Mouse (Mus musculus) intestine, postnatal 0 days (tissue): ENCODE data around the gene Cbarp. TPM values are rescaled to one million over a fixed set of nuclear protein-coding genes. Genes with fewer than 3 reads are reported as not detected.
A peak's percentile ranks its signal among the peaks of the same experiment; 100 is the strongest.

Experiments
- ATAC-seq: fragments of 200-750 bp; cut with Nextera tagmentation; 2 replicates; pipeline ENCODE4 v1.8.0; 2017; ENCODE audit warnings: mild to moderate bottlenecking, moderate TSS enrichment, moderate library complexity
- H3K27ac ChIP-seq: fragments of 300-500 bp; sonication (generic); 2 replicates; pipeline ENCODE4 v1.5.1; 2014; ENCODE audit warnings: mild to moderate bottlenecking, low read depth, low read length, moderate library complexity
- H3K27me3 ChIP-seq: fragments of 300-500 bp; sonication (generic); replicated peaks from 2 replicates; pipeline ENCODE4 v1.6.1; 2014; ENCODE audit warnings: low read length, mixed read lengths; ENCODE audit not compliant: control insufficient read depth, insufficient read depth
- H3K36me3 ChIP-seq: fragments of 300-500 bp; sonication (generic); 2 replicates; pipeline ENCODE4 v1.6.1; 2014; ENCODE audit warnings: mild to moderate bottlenecking, moderate library complexity; ENCODE audit not compliant: control insufficient read depth, insufficient read depth
- H3K4me1 ChIP-seq: fragments of 300-500 bp; sonication (generic); replicated peaks from 2 replicates; pipeline ENCODE4 v1.6.1; 2014; ENCODE audit warnings: antibody characterized with exemption, low read length, mixed read lengths; ENCODE audit not compliant: control insufficient read depth, insufficient read depth
- H3K4me2 ChIP-seq: fragments of 300-500 bp; sonication (generic); replicated peaks from 2 replicates; pipeline ENCODE4 v1.6.1; 2014; ENCODE audit warnings: low read depth, mild to moderate bottlenecking, moderate library complexity
- H3K4me3 ChIP-seq: fragments of 300-500 bp; sonication (generic); 2 replicates; pipeline ENCODE4 v1.5.1; 2014; ENCODE audit warnings: low read depth, low read length
- H3K9ac ChIP-seq: fragments of 300-500 bp; sonication (generic); 2 replicates; pipeline ENCODE4 v1.6.1; 2014; ENCODE audit warnings: mild to moderate bottlenecking, low read depth, low read length
- H3K9me3 ChIP-seq: fragments of 300-500 bp; sonication (generic); 2 replicates; pipeline ENCODE4 v1.6.1; 2016; ENCODE audit warnings: mixed run types; ENCODE audit not compliant: control insufficient read depth
- CTCF ChIP-seq: sonication (generic); IDR thresholded peaks from 2 replicates; pipeline ENCODE4 v1.5.1; 2016; ENCODE audit warnings: low read depth, mild to moderate bottlenecking, control low read depth, antibody characterized with exemption, moderate library complexity
- WGBS: fragments of 180-500 bp; shearing (Covaris S2); extraction: QIAGEN DNeasy Blood & Tissue Kit; methylation state at CpG from one replicate; pipeline ENCODE4 v1.1.7; 2014; 5-methylcytosine and 5-hydroxymethylcytosine counted together
- polyA plus RNA-seq: library from polyadenylated mRNA; unstranded; fragments of >200 nt; fragmentation: Nextera tagmentation; extraction: Ambion mirVana; gene quantifications from 2 replicates; pipeline ENCODE4 v1.2.1, GENCODE M21; 2015

Gene Cbarp
- polyA plus RNA-seq, 1 experiment from 2014 or later, result 2.1 TPM

DNA sequence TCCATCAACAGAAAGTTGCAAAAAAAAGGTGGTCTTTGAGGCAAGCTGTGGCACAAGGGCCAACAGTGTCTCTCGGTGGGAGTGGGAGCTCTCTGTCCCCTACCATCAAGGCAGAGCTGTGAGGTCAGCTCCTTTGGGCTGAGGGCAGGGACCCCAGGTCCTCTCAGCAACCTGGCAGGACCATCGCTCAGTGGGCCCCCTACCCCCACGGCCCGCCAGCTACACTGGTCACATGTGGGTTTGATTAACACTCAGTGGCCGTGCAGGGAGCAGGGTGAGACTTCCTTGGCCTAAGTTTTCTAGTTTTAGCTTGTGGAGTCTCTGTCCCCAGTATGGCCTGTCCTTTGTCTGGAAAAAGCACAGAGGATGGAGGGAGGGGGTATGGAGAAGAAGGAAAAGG lies 40.2 kb upstream of the Cbarp start:
- Histone ChIP-seq H3K36me3 (no peaks in the 10 kb centered on the region), H3K27ac (no peak overlapping the region), H3K9ac (no peak overlapping the region), H3K4me2 (no peak overlapping the region), H3K27me3 (no peaks in the 10 kb centered on the region), H3K9me3 (no peaks in the 10 kb centered on the region), H3K4me1 (no peaks in the 10 kb centered on the region), H3K4me3 (no peak overlapping the region)
- TF ChIP-seq CTCF, result no peak
- no peak for ATAC-seq
- 61% methylated on average over 5 of the region's 5 CpGs for WGBS

GRCm38 (mm10) chr10:80180288-80180687 lies 39.7 kb upstream of the Cbarp start:
- Histone ChIP-seq H3K9ac (0 out of 2 replicates have a peak overlapping the region, but pooled peaks have one; percentile 57), H3K36me3 (no peaks in the 10 kb centered on the region), H3K9me3 (no peaks in the 10 kb centered on the region), H3K27me3 (no peaks in the 10 kb centered on the region), H3K4me2 (peak overlapping the region; percentile 86), H3K4me3 (peak overlapping the region; percentile 60), H3K27ac (no peak overlapping the region), H3K4me1 (no peaks in the 10 kb centered on the region)
- no peak for ATAC-seq
- TF ChIP-seq CTCF, result no peak
- WGBS, result 50% methylated on average over 6 of the region's 6 CpGs

DNA sequence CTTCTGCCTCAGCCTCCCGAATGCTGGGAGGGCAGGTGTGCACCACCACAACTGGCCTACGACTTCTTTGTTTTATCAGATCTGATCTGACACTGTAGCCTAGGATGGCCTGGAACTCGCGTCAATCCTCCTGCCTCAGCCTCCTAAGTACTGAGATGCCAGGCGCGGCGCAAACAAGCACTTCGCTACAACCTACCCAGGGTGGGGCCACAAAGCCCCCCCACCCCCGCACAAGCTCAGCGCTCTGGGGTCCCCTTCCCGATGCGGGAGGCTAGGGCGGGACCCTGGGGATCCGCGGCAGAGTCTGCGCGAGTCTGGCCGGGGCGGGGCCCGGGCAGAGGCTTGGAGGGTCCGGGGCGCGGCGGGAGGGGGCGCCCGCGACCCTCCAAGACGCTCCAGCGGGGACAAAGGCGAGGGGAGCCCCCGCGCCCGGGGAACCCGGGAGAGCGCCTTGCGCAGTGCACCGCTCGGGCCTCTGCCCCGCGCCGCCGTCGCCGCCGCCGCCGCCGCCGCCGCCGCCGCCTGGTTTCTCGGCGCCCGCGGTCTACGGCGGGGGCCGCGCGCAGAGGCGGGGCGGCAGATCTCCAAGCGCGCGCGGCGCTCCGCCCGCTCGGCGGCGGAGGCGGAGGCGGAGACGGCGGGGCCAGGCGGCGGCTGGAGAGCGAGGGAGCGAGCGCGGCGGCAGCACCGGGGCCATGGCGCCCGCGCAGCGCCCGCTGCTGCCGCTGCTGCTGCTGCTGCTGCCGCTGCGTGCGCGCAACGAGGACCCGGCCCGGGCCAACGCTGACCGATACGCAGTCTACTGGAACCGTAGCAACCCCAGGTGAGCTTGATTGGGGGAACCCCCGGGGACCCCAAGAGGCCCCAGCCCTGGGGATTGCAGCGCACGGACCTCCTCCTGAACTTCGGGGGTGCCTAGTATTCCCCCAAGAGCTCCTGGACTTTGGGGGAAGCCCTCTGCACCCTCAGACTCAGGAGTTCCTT lies 38.7 kb upstream of the Cbarp start, which contains the start of gene Efna2:
Efna2 (plus strand) TSS at position 415 of the 984 bp plus-strand sequence.
- peak; percentile 22; the same call in 1 of the 2 replicates for TF ChIP-seq CTCF
- Histone ChIP-seq H3K9ac (peak within 1 kb of the TSS; percentile 57), H3K9me3 (no peaks in the 10 kb centered on the region), H3K4me2 (peak within 1 kb of the TSS; percentile 86), H3K27me3 (no peaks in the 10 kb centered on the region), H3K36me3 (no peaks in the 10 kb centered on the region), H3K4me3 (peak within 1 kb of the TSS; percentile 60), H3K27ac (no peak within 1 kb of the TSS), H3K4me1 (no peaks in the 10 kb centered on the region)
- 3% methylated on average over 55 of the region's 106 CpGs for WGBS
- peak; percentile 14; the same call in 1 of the 2 replicates for ATAC-seq

- no peaks in the 10 kb centered on the region for H3K27me3 ChIP-seq
- H3K27ac ChIP-seq, result no peak overlapping the region
- H3K4me3 ChIP-seq, result no peak overlapping the region
- 0 out of 2 replicates have a peak, but pooled peaks cover 3% of the 10 kb centered on the region for H3K36me3 ChIP-seq
- ATAC-seq, result no peak
- no peaks in the 10 kb centered on the region for H3K4me1 ChIP-seq
- no peak overlapping the region for H3K9ac ChIP-seq
- WGBS, result 67% methylated on average over 7 of the region's 7 CpGs
- TF ChIP-seq CTCF, result no peak
- H3K4me2 ChIP-seq, result no peak overlapping the region
- no peaks in the 10 kb centered on the region for H3K9me3 ChIP-seq
Measured at GRCm38 (mm10) chr10:80177441-80178279, 37.0 kb upstream of the Cbarp start.

- TF ChIP-seq CTCF, result no peak
- peaks cover 12% of the 10 kb centered on the region for H3K36me3 ChIP-seq
- no peak for ATAC-seq
- H3K4me1 ChIP-seq, result no peaks in the 10 kb centered on the region
- WGBS, result 78% methylated on average over 5 of the region's 5 CpGs
- H3K27ac ChIP-seq, result no peak overlapping the region
- H3K9me3 ChIP-seq, result no peaks in the 10 kb centered on the region
- H3K9ac ChIP-seq, result no peak overlapping the region
- no peaks in the 10 kb centered on the region for H3K27me3 ChIP-seq
- no peak overlapping the region for H3K4me3 ChIP-seq
- H3K4me2 ChIP-seq, result no peak overlapping the region
Measured at GRCm38 (mm10) chr10:80176270-80176834, 35.7 kb upstream of the Cbarp start.
